Mouse (Mus musculus) olfactory bulb, adult 2 months (tissue): Measurements from ENCODE around the gene Olfr777. TPM values are rescaled to one million over a fixed set of nuclear protein-coding genes. Genes with fewer than 3 reads are reported as not detected.
"Not testable (repeated sequence)": the region's sequence is repeated elsewhere in the genome, so short reads cannot be mapped to it uniquely, and the experiment has no call there.

ENCODE experiments used
- H3K27ac ChIP-seq: fragments of 200-500 bp; 2 replicates; pipeline ENCODE4 v1.5.1; 2012; ENCODE audit warnings: low read depth, low read length; ENCODE audit not compliant: insufficient read depth
- H3K4me1 ChIP-seq: fragments of 200-500 bp; 2 replicates; pipeline ENCODE4 v1.6.1; 2012; ENCODE audit warnings: low read length; ENCODE audit not compliant: control insufficient read depth, insufficient read depth
- H3K4me3 ChIP-seq: fragments of 200-500 bp; 2 replicates; pipeline ENCODE4 v1.5.1; 2012; ENCODE audit warnings: mild to moderate bottlenecking, low read depth, low read length, moderate library complexity; ENCODE audit not compliant: insufficient read depth
- CTCF ChIP-seq: fragments of 200-500 bp; IDR thresholded peaks from 2 replicates; pipeline ENCODE4 v1.5.1; 2012; ENCODE audit warnings: low read depth, mild to moderate bottlenecking, low read length, moderate library complexity; ENCODE audit not compliant: insufficient read depth
- POLR2A ChIP-seq: fragments of 200-500 bp; IDR thresholded peaks from 2 replicates; pipeline ENCODE4 v1.6.1; 2012; ENCODE audit warnings: mild to moderate bottlenecking, low read depth, low read length, moderate library complexity; ENCODE audit not compliant: insufficient read depth
- WGBS: fragments of 180-500 bp; shearing (Covaris S2); methylation state at CpG from one replicate; pipeline ENCODE4 v1.1.7; 2018; 5-methylcytosine and 5-hydroxymethylcytosine counted together
- polyA plus RNA-seq: library from polyadenylated mRNA; stranded (reverse); fragments of >200 nt; gene quantifications from 2 replicates; pipeline ENCODE4 v1.2.4, GENCODE M21; 2012; ENCODE audit warnings: low replicate concordance; ENCODE audit not compliant: missing spikeins, insufficient read depth, insufficient read length

Olfr777 gene
- polyA plus RNA-seq = not detected in 2 replicates

- TF ChIP-seq POLR2A = no peak
- no peak for TF ChIP-seq CTCF
Observed at GRCm38 (mm10) chr10:129271081-129271535, at the start of gene Olfr777. Olfr777 (minus strand) TSS chr10:129271485.

GRCm38 (mm10) chr10:129317817-129318216, 46.5 kb upstream of the Olfr777 start, which contains the start of gene Olfr780:
Olfr780 (plus strand) TSS chr10:129318117.
- no peak for TF ChIP-seq CTCF
- TF ChIP-seq POLR2A = no peak
- Histone ChIP-seq H3K4me3 (no peak within 1 kb of the TSS), H3K27ac (no peak within 1 kb of the TSS), H3K4me1 (no peaks in the 10 kb centered on the region)
- 87% methylated on average over 3 of the region's 3 CpGs for WGBS

More at GRCm38 (mm10) chr10:129271081-129271535, at the start of gene Olfr777:
- no peak within 1 kb of the TSS for H3K4me3 ChIP-seq
- H3K4me1 ChIP-seq = no peaks in the 10 kb centered on the region
- 94% methylated on average over 2 of the region's 2 CpGs for WGBS
- H3K27ac ChIP-seq = no peak within 1 kb of the TSS

DNA sequence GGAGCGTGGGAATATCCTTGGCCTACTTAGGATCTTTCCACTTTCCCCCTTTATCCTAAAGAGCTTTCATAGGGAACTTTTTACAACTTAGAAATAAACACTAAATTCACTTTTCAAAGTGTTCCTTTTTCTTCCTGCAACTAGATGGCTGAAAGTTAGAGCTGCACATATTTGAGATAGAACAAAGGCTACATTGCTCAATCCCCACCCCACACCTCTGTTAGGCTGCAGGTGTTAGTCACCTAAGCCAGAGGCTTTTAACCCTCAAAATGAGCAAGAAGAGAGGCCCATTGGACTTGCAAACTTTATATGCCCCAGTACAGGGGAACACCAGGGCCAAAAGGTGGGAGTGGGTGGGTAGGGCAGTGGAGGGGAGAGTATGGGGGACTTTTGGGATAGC, 42.2 kb upstream of the Olfr777 start:
- H3K4me1 ChIP-seq, H3K27ac ChIP-seq, H3K4me3 ChIP-seq: not testable (repeated sequence)
- WGBS = no CpG with 5 or more reads among the region's 1 CpGs

GRCm38 (mm10) chr10:129312973-129313372, 41.7 kb upstream of the Olfr777 start:
- 50% methylated on average over 1 of the region's 1 CpGs for WGBS
- not testable (repeated sequence) for H3K27ac ChIP-seq, H3K4me3 ChIP-seq, H3K4me1 ChIP-seq

DNA sequence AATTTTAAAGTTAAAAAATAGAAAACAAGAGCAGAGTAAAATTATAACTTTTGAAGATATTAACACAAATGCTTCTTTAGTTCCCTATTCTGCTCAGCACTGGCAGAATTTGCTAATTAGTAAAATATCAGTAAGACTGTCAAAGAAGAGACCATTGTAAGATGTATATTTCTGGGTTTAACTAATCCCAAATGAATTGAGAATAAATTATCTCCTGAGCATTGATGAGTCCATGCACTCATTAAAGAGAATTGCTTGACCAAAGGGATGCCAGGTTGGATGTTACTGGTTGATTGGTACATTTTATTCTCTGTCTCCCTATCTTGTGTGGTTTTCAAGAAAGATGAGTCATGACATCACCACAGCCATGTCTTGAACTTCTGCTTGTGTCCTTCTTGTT, 12.5 kb downstream of the Olfr777 start, which contains the start of gene Olfr776:
Olfr776 (plus strand) TSS at position 301 of the 400 bp plus-strand sequence.
- TF ChIP-seq POLR2A (no peak), CTCF (no peak)
- H3K27ac ChIP-seq = no peak within 1 kb of the TSS
- no peaks in the 10 kb centered on the region for H3K4me1 ChIP-seq
- no peak within 1 kb of the TSS for H3K4me3 ChIP-seq

GRCm38 (mm10) chr10:129248112-129248511, 23.2 kb downstream of the Olfr777 start, which contains the start of gene Olfr775:
Olfr775 (plus strand) TSS chr10:129248412.
- no peak within 1 kb of the TSS for H3K4me3 ChIP-seq
- no peak within 1 kb of the TSS for H3K27ac ChIP-seq
- 68% methylated on average over 3 of the region's 3 CpGs for WGBS
- TF ChIP-seq CTCF = no peak
- TF ChIP-seq POLR2A = no peak
- no peaks in the 10 kb centered on the region for H3K4me1 ChIP-seq

GRCm38 (mm10) chr10:129235904-129236303, 35.4 kb downstream of the Olfr777 start, which contains the start of gene Olfr774:
Olfr774 (plus strand) TSS chr10:129236204.
- TF ChIP-seq POLR2A = no peak
- no peak for TF ChIP-seq CTCF
- Histone ChIP-seq H3K4me1 (no peaks in the 10 kb centered on the region), H3K4me3 (no peak within 1 kb of the TSS), H3K27ac (no peak within 1 kb of the TSS)
- 73% methylated on average over 2 of the region's 2 CpGs for WGBS

- Histone ChIP-seq H3K27ac (no peak overlapping the region), H3K4me3 (no peak overlapping the region), H3K4me1 (no peaks in the 10 kb centered on the region)
- WGBS = 76% methylated on average over 1 of the region's 1 CpGs
- TF ChIP-seq POLR2A (no peak), CTCF (no peak)
Observed at GRCm38 (mm10) chr10:129230737-129231136, 40.5 kb downstream of the Olfr777 start.

Other genes starting within 250 kb of the Olfr777 start
- not detected in 2 replicates for gene Olfr764-ps1, start 231.6 kb downstream of the Olfr777 start, polyA plus RNA-seq
- gene Olfr765, start 221.5 kb downstream of the Olfr777 start, polyA plus RNA-seq = not detected in 2 replicates
- gene Olfr766-ps1, start 202.5 kb downstream of the Olfr777 start, polyA plus RNA-seq = not detected in 2 replicates
- gene Olfr767, start 188.6 kb downstream of the Olfr777 start, polyA plus RNA-seq = not detected in 2 replicates
- gene Olfr768, start 172.1 kb downstream of the Olfr777 start, polyA plus RNA-seq = not detected in 2 replicates
- not detected in 2 replicates for gene Olfr769, start 153.6 kb downstream of the Olfr777 start, polyA plus RNA-seq
- gene Olfr770, start 132.5 kb downstream of the Olfr777 start, polyA plus RNA-seq = not detected in 2 replicates
- not detected in 2 replicates for gene Olfr771, start 106.7 kb downstream of the Olfr777 start, polyA plus RNA-seq
- gene Olfr772, start 93.6 kb downstream of the Olfr777 start, polyA plus RNA-seq = not detected in 2 replicates
- not detected in 2 replicates for gene Olfr773, start 84.1 kb downstream of the Olfr777 start, polyA plus RNA-seq
- gene Olfr774, start 35.3 kb downstream of the Olfr777 start, polyA plus RNA-seq = not detected in 2 replicates
- gene Olfr775, start 23.1 kb downstream of the Olfr777 start, polyA plus RNA-seq = not detected in 2 replicates
- not detected in 2 replicates for gene Olfr776, start 12.4 kb downstream of the Olfr777 start, polyA plus RNA-seq
- gene Olfr780, start 46.6 kb upstream of the Olfr777 start, polyA plus RNA-seq = not detected in 2 replicates
- gene Olfr781, start 57.4 kb upstream of the Olfr777 start, polyA plus RNA-seq = not detected in 2 replicates
- gene Olfr782, start 77.4 kb upstream of the Olfr777 start, polyA plus RNA-seq = not detected in 2 replicates
- not detected in 2 replicates for gene Olfr784, start 112.6 kb upstream of the Olfr777 start, polyA plus RNA-seq
- gene Olfr785, start 133.9 kb upstream of the Olfr777 start, polyA plus RNA-seq = not detected in 2 replicates
- not detected in 2 replicates for gene Olfr786, start 155.8 kb upstream of the Olfr777 start, polyA plus RNA-seq
- not detected in 2 replicates for gene Olfr787, start 190.4 kb upstream of the Olfr777 start, polyA plus RNA-seq
- gene Olfr788, start 199.5 kb upstream of the Olfr777 start, polyA plus RNA-seq = not detected in 2 replicates
- not detected in 2 replicates for gene Olfr789, start 213.3 kb upstream of the Olfr777 start, polyA plus RNA-seq
- gene Olfr790, start 227.0 kb upstream of the Olfr777 start, polyA plus RNA-seq = not detected in 2 replicates